ENCODE assay signal across 16 mouse cellular contexts in genomic region chr2:11365371-11365770, GRCm38 (mm10).
DNase-seq lines count a peak whose midpoint lies in the region; ATAC-seq and TF ChIP-seq lines count a peak whose summit lies in the region.
"Had no signal": no experiment of that assay in that cellular context is flagged by ENCODE, and none has a peak within 500 bp of the region (broad histone marks: within the 10 kb centered on the region; RNA-seq: fewer than 3 reads in every experiment).

No protein-coding gene starts in this region.

- no peak for TF ChIP-seq POLR2A in liver, adult 2 months (IDR thresholded peaks at IDR 0.05; ENCODE audit: extremely low read depth, insufficient read depth, low read length)

- no peak for TF ChIP-seq EP300 in liver, postnatal 0 days (IDR thresholded peaks at IDR 0.05; ENCODE audit: low read depth)

- H3K4me1 ChIP-seq in liver, adult 2 months (ENCODE audit: control insufficient read depth, insufficient read depth, low read length): peaks cover 20% of the 10 kb centered on the region
- H3K4me1 ChIP-seq in liver, postnatal 0 days (ENCODE audit: insufficient read depth): peaks cover 4% of the 10 kb centered on the region; the same call in 1 of the 2 replicates
- no peaks in the 10 kb centered on the region for H3K4me1 ChIP-seq in midbrain, embryonic 15.5 days
- H3K4me1 ChIP-seq: forebrain, embryonic 10.5 days; hindbrain, embryonic 15.5 days; stomach, embryonic 15.5 days had no signal

- H3K79me2 ChIP-seq in liver, adult 2 months (ENCODE audit: control insufficient read depth, insufficient read depth, low read length): no peaks in the 10 kb centered on the region

- H3K36me3 ChIP-seq in liver, adult 2 months (ENCODE audit: control insufficient read depth, insufficient read depth, low read length): no peaks in the 10 kb centered on the region
- no peaks in the 10 kb centered on the region for H3K36me3 ChIP-seq in liver, postnatal 0 days (replicated peaks; ENCODE audit: insufficient read depth, low read length)
- H3K36me3 ChIP-seq in midbrain, embryonic 15.5 days (replicated peaks): no peaks in the 10 kb centered on the region
- H3K36me3 ChIP-seq: forebrain, embryonic 10.5 days; hindbrain, embryonic 15.5 days; stomach, embryonic 15.5 days had no signal

- ATAC-seq in liver, postnatal 0 days: no peak
- no peak for ATAC-seq in midbrain, embryonic 15.5 days (replicated peaks)
- ATAC-seq: midbrain, embryonic 16.5 days had no signal

- H3K4me3 ChIP-seq in liver, adult 2 months (ENCODE audit: insufficient read depth, low read depth, low read length): no peak overlapping the region
- H3K4me3 ChIP-seq in liver, postnatal 0 days (ENCODE audit: low read depth, low read length): no peak overlapping the region
- no peak overlapping the region for H3K4me3 ChIP-seq in midbrain, embryonic 15.5 days
- H3K4me3 ChIP-seq: forebrain, embryonic 10.5 days; hindbrain, embryonic 15.5 days; stomach, embryonic 15.5 days had no signal

- no peaks in the 10 kb centered on the region for H3K27me3 ChIP-seq in liver, adult 2 months (ENCODE audit: control insufficient read depth, insufficient read depth, low read length)
- no peaks in the 10 kb centered on the region for H3K27me3 ChIP-seq in liver, postnatal 0 days (ENCODE audit: insufficient read depth, low read length)
- H3K27me3 ChIP-seq in midbrain, embryonic 15.5 days (replicated peaks): no peaks in the 10 kb centered on the region
- H3K27me3 ChIP-seq: hindbrain, embryonic 15.5 days; stomach, embryonic 15.5 days had no signal

- H3K9me3 ChIP-seq in liver, postnatal 0 days (ENCODE audit: low read length): no peaks in the 10 kb centered on the region
- H3K9me3 ChIP-seq in midbrain, embryonic 15.5 days: no peaks in the 10 kb centered on the region
- H3K9me3 ChIP-seq: forebrain, embryonic 10.5 days; hindbrain, embryonic 15.5 days; stomach, embryonic 15.5 days had no signal

- WGBS in liver, adult 2 months: 57% methylated on average over 4 of the region's 4 CpGs
- WGBS in liver, postnatal 0 days (ENCODE audit: insufficient replicate concordance): 67% methylated on average over 4 of the region's 4 CpGs
- WGBS in midbrain, embryonic 15.5 days: 86% methylated on average over 4 of the region's 4 CpGs

- TF ChIP-seq CTCF in liver, adult 2 months (IDR thresholded peaks at IDR 0.05; ENCODE audit: low read depth, low read length): no peak
- TF ChIP-seq CTCF in liver, postnatal 0 days (IDR thresholded peaks at IDR 0.05; ENCODE audit: low read depth): no peak

- no peak overlapping the region for H3K4me2 ChIP-seq in liver, postnatal 0 days (ENCODE audit: low read depth, low read length)
- H3K4me2 ChIP-seq in midbrain, embryonic 15.5 days: no peak overlapping the region
- H3K4me2 ChIP-seq: hindbrain, embryonic 15.5 days; stomach, embryonic 15.5 days had no signal

- H3K27ac ChIP-seq in liver, adult 2 months (replicated peaks; ENCODE audit: insufficient read depth, low read depth, low read length): no peak overlapping the region
- no peak overlapping the region for H3K27ac ChIP-seq in liver, postnatal 0 days (ENCODE audit: low read depth)
- H3K27ac ChIP-seq in midbrain, embryonic 15.5 days: no peak overlapping the region
- H3K27ac ChIP-seq: forebrain, embryonic 10.5 days; hindbrain, embryonic 15.5 days; stomach, embryonic 15.5 days had no signal

- H3K9ac ChIP-seq in liver, adult 2 months (ENCODE audit: low read depth, low read length): no peak overlapping the region
- H3K9ac ChIP-seq in liver, postnatal 0 days (replicated peaks): no peak overlapping the region
- H3K9ac ChIP-seq in midbrain, embryonic 15.5 days: no peak overlapping the region
- H3K9ac ChIP-seq: hindbrain, embryonic 15.5 days; stomach, embryonic 15.5 days had no signal

- peak; percentile 62 for DNase-seq in gastrocnemius, adult 18-20 months (ENCODE audit: low spot score)
- DNase-seq in gastrocnemius, postnatal 10 days: no peak
- DNase-seq in liver, adult 2 months (ENCODE audit: extremely low read depth, low read depth, low spot score): peak; percentile 62
- DNase-seq in liver, postnatal 0 days: no peak
- peak; percentile 20 for DNase-seq in forelimb bud, embryonic 11.5 days (ENCODE audit: low read depth, low spot score)
- DNase-seq in lung, postnatal 25 days (ENCODE audit: low spot score): peak; percentile 45
- DNase-seq in cerebellum, adult 11 months: no peak
- DNase-seq: adrenal gland, postnatal 14 days; kidney, adult 8-10 months; layer of hippocampus, adult 9-11 months; thymus, postnatal 25 days had no signal

Comparison
In these comparisons a context has a peak if more than half of its experiments do, and no peak if none do; other contexts are left out.
1. DNase-seq: peak in gastrocnemius, adult 18-20 months (single experiment), liver, adult 2 months (single experiment), forelimb bud, embryonic 11.5 days (single experiment) and lung, postnatal 25 days (single experiment); none in gastrocnemius, postnatal 10 days (single experiment), liver, postnatal 0 days (single experiment) and cerebellum, adult 11 months (single experiment).